Mouse (Mus musculus): Measurements from ENCODE around the gene Ccdc155. TPM values are rescaled to one million over a fixed set of nuclear protein-coding genes. Genes with fewer than 3 reads are reported as not detected.
A peak's percentile ranks its signal among the peaks of the same experiment; 100 is the strongest.
"Not testable (repeated sequence)": the region's sequence is repeated elsewhere in the genome, so short reads cannot be mapped to it uniquely, and the experiment has no call there.

Ccdc155 gene
- total RNA-seq, 1 experiment: 2.4 TPM

GRCm38 (mm10) chr7:45176356-45176755 is 28.3 kb downstream of the Ccdc155 start:
- Histone ChIP-seq H3K9me3 (ENCODE audit: control insufficient read depth, insufficient read depth, low read depth, low read length) (no peaks in the 10 kb centered on the region), H3K4me3 (ENCODE audit: insufficient read depth in 1 of 2, low read depth in 1 of 2, low read length in 2 of 2, poor library complexity in 1 of 2, severe bottlenecking in 1 of 2) (peak overlapping the region; percentile 57 to 68), H3K36me3 (ENCODE audit: control insufficient read depth, insufficient read depth, low read length, poor library complexity, severe bottlenecking) (no peaks in the 10 kb centered on the region), H3K4me1 (ENCODE audit: control insufficient read depth in 2 of 2, insufficient read depth in 2 of 2, low read length in 2 of 2, poor library complexity in 1 of 2) (peaks cover under 1 to 30% of the 10 kb centered on the region in 2 experiments; a peak in 3 of 4 replicates), H3K27ac (ENCODE audit: insufficient read depth, low read depth, low read length, poor library complexity, severe bottlenecking) (no peak overlapping the region), H3K9ac (ENCODE audit: insufficient read depth, low read depth, low read length, poor library complexity, severe bottlenecking) (0 out of 2 replicates have a peak overlapping the region, but pooled peaks have one; percentile 11)
- DNase-seq (ENCODE audit: low read depth, low spot score): no peak
- in situ Hi-C loops (cut with MboI; ENCODE audit: low sequenced_read_pairs in 2 of 2, unreplicated experiment in 2 of 2): no loop called here
- TF ChIP-seq ZNF384 (IDR thresholded peaks at IDR 0.05; ENCODE audit: low read depth, low read length): no peak
- TF ChIP-seq MAFK (IDR thresholded peaks at IDR 0.05; ENCODE audit: insufficient read depth, low read depth, low read length): no peak
- no peak for TF ChIP-seq ZC3H11A (IDR thresholded peaks at IDR 0.05; ENCODE audit: borderline replicate concordance, low read depth, low read length)
- no peak for TF ChIP-seq HCFC1 (IDR thresholded peaks at IDR 0.05; ENCODE audit: borderline replicate concordance, insufficient read depth, low read length)
- no peak for TF ChIP-seq CHD2 (IDR thresholded peaks at IDR 0.05; ENCODE audit: low read depth, low read length)

GRCm38 (mm10) chr7:45175929-45176328 is 28.8 kb downstream of the Ccdc155 start:
- no peak overlapping the region for H3K27ac ChIP-seq (ENCODE audit: insufficient read depth, low read depth, low read length, poor library complexity, severe bottlenecking)

GRCm38 (mm10) chr7:45175398-45175797 is 29.3 kb downstream of the Ccdc155 start:
- Histone ChIP-seq H3K9me3 (ENCODE audit: control insufficient read depth, insufficient read depth, low read depth, low read length) (no peaks in the 10 kb centered on the region), H3K27ac (ENCODE audit: insufficient read depth, low read depth, low read length, poor library complexity, severe bottlenecking) (no peak overlapping the region), H3K4me3 (ENCODE audit: insufficient read depth in 1 of 2, low read depth in 1 of 2, low read length in 2 of 2, poor library complexity in 1 of 2, severe bottlenecking in 1 of 2) (peak overlapping the region; percentile 17 to 68; a peak in 1 of 4 replicates), H3K4me1 (ENCODE audit: control insufficient read depth in 2 of 2, insufficient read depth in 2 of 2, low read length in 2 of 2, poor library complexity in 1 of 2) (peaks cover 2 to 25% of the 10 kb centered on the region in 2 experiments; a peak in 3 of 4 replicates), H3K9ac (ENCODE audit: insufficient read depth, low read depth, low read length, poor library complexity, severe bottlenecking) (no peak overlapping the region), H3K36me3 (ENCODE audit: control insufficient read depth, insufficient read depth, low read length, poor library complexity, severe bottlenecking) (no peaks in the 10 kb centered on the region)
- no peak for DNase-seq (ENCODE audit: low read depth, low spot score)
- in situ Hi-C loops (cut with MboI; ENCODE audit: low sequenced_read_pairs in 2 of 2, unreplicated experiment in 2 of 2): no loop called here
- TF ChIP-seq ZNF384 (IDR thresholded peaks at IDR 0.05; ENCODE audit: low read depth, low read length) (no peak), CHD2 (IDR thresholded peaks at IDR 0.05; ENCODE audit: low read depth, low read length) (no peak), MAFK (IDR thresholded peaks at IDR 0.05; ENCODE audit: insufficient read depth, low read depth, low read length) (no peak), ZC3H11A (IDR thresholded peaks at IDR 0.05; ENCODE audit: borderline replicate concordance, low read depth, low read length) (no peak), HCFC1 (IDR thresholded peaks at IDR 0.05; ENCODE audit: borderline replicate concordance, insufficient read depth, low read length) (no peak)

More at GRCm38 (mm10) chr7:45175929-45176328, 28.8 kb downstream of the Ccdc155 start:
- Histone ChIP-seq H3K9ac (ENCODE audit: insufficient read depth, low read depth, low read length, poor library complexity, severe bottlenecking) (0 out of 2 replicates have a peak overlapping the region, but pooled peaks have one; percentile 11), H3K4me3 (ENCODE audit: insufficient read depth in 1 of 2, low read depth in 1 of 2, low read length in 2 of 2, poor library complexity in 1 of 2, severe bottlenecking in 1 of 2) (peak overlapping the region; percentile 57 to 68), H3K4me1 (ENCODE audit: control insufficient read depth in 2 of 2, insufficient read depth in 2 of 2, low read length in 2 of 2, poor library complexity in 1 of 2) (peaks cover 2 to 28% of the 10 kb centered on the region in 2 experiments; a peak in 3 of 4 replicates), H3K36me3 (ENCODE audit: control insufficient read depth, insufficient read depth, low read length, poor library complexity, severe bottlenecking) (no peaks in the 10 kb centered on the region), H3K9me3 (ENCODE audit: control insufficient read depth, insufficient read depth, low read depth, low read length) (no peaks in the 10 kb centered on the region)
- in situ Hi-C loops (cut with MboI; ENCODE audit: low sequenced_read_pairs in 2 of 2, unreplicated experiment in 2 of 2): no loop called here
- no peak for TF ChIP-seq ZC3H11A (IDR thresholded peaks at IDR 0.05; ENCODE audit: borderline replicate concordance, low read depth, low read length)
- no peak for TF ChIP-seq HCFC1 (IDR thresholded peaks at IDR 0.05; ENCODE audit: borderline replicate concordance, insufficient read depth, low read length)
- TF ChIP-seq MAFK (IDR thresholded peaks at IDR 0.05; ENCODE audit: insufficient read depth, low read depth, low read length): no peak
- DNase-seq (ENCODE audit: low read depth, low spot score): no peak

- Histone ChIP-seq H3K36me3 (ENCODE audit: control insufficient read depth, insufficient read depth, low read length, poor library complexity, severe bottlenecking) (no peaks in the 10 kb centered on the region), H3K9me3 (ENCODE audit: control insufficient read depth, insufficient read depth, low read depth, low read length) (no peaks in the 10 kb centered on the region), H3K4me1 (ENCODE audit: control insufficient read depth in 2 of 2, insufficient read depth in 2 of 2, low read length in 2 of 2, poor library complexity in 1 of 2) (peaks cover 2 to 25% of the 10 kb centered on the region in 2 experiments; a peak in 3 of 4 replicates), H3K9ac (ENCODE audit: insufficient read depth, low read depth, low read length, poor library complexity, severe bottlenecking) (no peak overlapping the region), H3K27ac (ENCODE audit: insufficient read depth, low read depth, low read length, poor library complexity, severe bottlenecking) (no peak overlapping the region), H3K4me3 (ENCODE audit: insufficient read depth in 1 of 2, low read depth in 1 of 2, low read length in 2 of 2, poor library complexity in 1 of 2, severe bottlenecking in 1 of 2) (peak overlapping the region; percentile 17 to 68; a peak in 2 of 4 replicates)
- in situ Hi-C loops (cut with MboI; ENCODE audit: low sequenced_read_pairs in 2 of 2, unreplicated experiment in 2 of 2): no loop called here
- no peak for DNase-seq (ENCODE audit: low read depth, low spot score)
- no peak for TF ChIP-seq ZC3H11A (IDR thresholded peaks at IDR 0.05; ENCODE audit: borderline replicate concordance, low read depth, low read length)
Observed at GRCm38 (mm10) chr7:45174567-45175280, 30.0 kb downstream of the Ccdc155 start.

GRCm38 (mm10) chr7:45173772-45174171 is 30.9 kb downstream of the Ccdc155 start:
- H3K4me1 ChIP-seq (ENCODE audit: control insufficient read depth in 2 of 2, insufficient read depth in 2 of 2, low read length in 2 of 2, poor library complexity in 1 of 2): peaks cover 2 to 26% of the 10 kb centered on the region in 2 experiments; a peak in 3 of 4 replicates
- DNase-seq (ENCODE audit: low read depth, low spot score); H3K9ac ChIP-seq (ENCODE audit: insufficient read depth, low read depth, low read length, poor library complexity, severe bottlenecking); H3K36me3 ChIP-seq (ENCODE audit: control insufficient read depth, insufficient read depth, low read length, poor library complexity, severe bottlenecking); H3K9me3 ChIP-seq (ENCODE audit: control insufficient read depth, insufficient read depth, low read depth, low read length); H3K4me3 ChIP-seq (ENCODE audit: insufficient read depth in 1 of 2, low read depth in 1 of 2, low read length in 2 of 2, poor library complexity in 1 of 2, severe bottlenecking in 1 of 2); H3K27ac ChIP-seq (ENCODE audit: insufficient read depth, low read depth, low read length, poor library complexity, severe bottlenecking); in situ Hi-C loops (cut with MboI; ENCODE audit: low sequenced_read_pairs in 2 of 2, unreplicated experiment in 2 of 2): not testable (repeated sequence)

All from ES-E14 (cell line).